13 mouse cellular contexts compared by ENCODE assay signal in genomic region chr8:79501238-79501637, GRCm38 (mm10).
A peak's percentile ranks its signal among the peaks of the same experiment; 100 is the strongest.
DNase-seq lines count a peak whose midpoint lies in the region; ATAC-seq lines count a peak whose summit lies in the region.
"Had no signal": no experiment of that assay in that cellular context is flagged by ENCODE, and none has a peak within 500 bp of the region (broad histone marks: within the 10 kb centered on the region; RNA-seq: fewer than 3 reads in every experiment).

No protein-coding gene starts in this region.

- intact Hi-C loops in heart, postnatal 36 days (cut with DNase I), result no loop called here

- ATAC-seq in heart, embryonic 11.5 days (replicated peaks; ENCODE audit: insufficient number of reproducible peaks, low FRiP score, low TSS enrichment), result no peak

- WGBS in heart, embryonic 11.5 days (ENCODE audit: insufficient replicate concordance), result 71% methylated on average over 11 of the region's 11 CpGs

- no peak overlapping the region for H3K9ac ChIP-seq in heart, embryonic 11.5 days (ENCODE audit: low read depth, low read length)
- H3K9ac ChIP-seq: neural tube, embryonic 12.5 days had no signal

- H3K36me3 ChIP-seq in heart, embryonic 11.5 days (ENCODE audit: control insufficient read depth, insufficient read depth, low read length), result no peaks in the 10 kb centered on the region
- H3K36me3 ChIP-seq: neural tube, embryonic 12.5 days had no signal

- H3K27me3 ChIP-seq in heart, embryonic 11.5 days (ENCODE audit: control insufficient read depth, insufficient read depth, low read length), result no peaks in the 10 kb centered on the region
- H3K27me3 ChIP-seq: neural tube, embryonic 12.5 days had no signal

- peaks cover 7% of the 10 kb centered on the region for H3K4me1 ChIP-seq in heart, embryonic 11.5 days (ENCODE audit: control insufficient read depth, insufficient read depth, low read length)
- H3K4me1 ChIP-seq in brown adipose tissue, adult 24 weeks (ENCODE audit: control insufficient read depth, insufficient read depth, insufficient read length, low read length), result no peaks in the 10 kb centered on the region

- peak; percentile 67 to 84 for DNase-seq in heart, adult 18-20 months
- DNase-seq in heart, postnatal 36 days, result peak; percentile 40 to 44
- DNase-seq in lung, postnatal 10 days, result peak; percentile 29
- DNase-seq in T-cell, adult 2 months (ENCODE audit: low spot score), result no peak
- DNase-seq in frontal cortex, postnatal 14 days (ENCODE audit: low spot score in 2 of 2), result no peak
- no peak for DNase-seq in left cerebral cortex, adult 11 months (ENCODE audit: low spot score)
- DNase-seq: thymus, adult 18-20 months had no signal

- no peaks in the 10 kb centered on the region for H3K9me3 ChIP-seq in heart, embryonic 11.5 days (replicated peaks; ENCODE audit: control insufficient read depth, low read length)
- H3K9me3 ChIP-seq: neural tube, embryonic 12.5 days had no signal

- H3K4me3 ChIP-seq in heart, embryonic 11.5 days (ENCODE audit: low read depth, low read length), result no peak overlapping the region
- 0 out of 2 replicates have a peak overlapping the region, but pooled peaks have one; percentile 0 for H3K4me3 ChIP-seq in brown adipose tissue, adult 24 weeks (ENCODE audit: insufficient read depth, low read depth, low read length)
- H3K4me3 ChIP-seq: layer of hippocampus, adult 2 months; neural tube, embryonic 12.5 days had no signal

- H3K4me2 ChIP-seq in heart, embryonic 11.5 days, result no peak overlapping the region
- H3K4me2 ChIP-seq: liver, embryonic 11.5 days; midbrain, embryonic 11.5 days; neural tube, embryonic 12.5 days had no signal

- H3K27ac ChIP-seq in heart, embryonic 11.5 days (ENCODE audit: low read depth, low read length), result no peak overlapping the region
- H3K27ac ChIP-seq in brown adipose tissue, adult 24 weeks (replicated peaks; ENCODE audit: low read depth, low read length), result peak overlapping the region; percentile 78
- H3K27ac ChIP-seq: layer of hippocampus, adult 2 months; neural tube, embryonic 12.5 days had no signal

Comparison
In these comparisons a context has a peak if more than half of its experiments do, and no peak if none do; other contexts are left out.
1. DNase-seq: peak in heart, adult 18-20 months (2 of 2), heart, postnatal 36 days (2 of 2) and lung, postnatal 10 days (single experiment); none in T-cell, adult 2 months (single experiment), frontal cortex, postnatal 14 days (0 of 2) and left cerebral cortex, adult 11 months (single experiment).